Mouse (Mus musculus): ENCODE measurements around the gene Snx29. TPM values are rescaled to one million over a fixed set of nuclear protein-coding genes. Genes with fewer than 3 reads are reported as not detected.

The Snx29 gene
- total and polyA plus RNA-seq, 3 experiments = 6.5 to 19.4 (median 16.8) TPM

- DNase-seq = no peak
These were observed 126.6 kb downstream of the Snx29 start for GRCm38 (mm10) chr16:11449344-11449743.

GRCm38 (mm10) chr16:11450626-11451025 lies 127.9 kb downstream of the Snx29 start:
- no peak for DNase-seq

GRCm38 (mm10) chr16:11454871-11455270 lies 132.2 kb downstream of the Snx29 start:
- no peak for DNase-seq

- DNase-seq = peak; percentile 33
These were observed 132.9 kb downstream of the Snx29 start for GRCm38 (mm10) chr16:11455545-11456140.

GRCm38 (mm10) chr16:11456141-11456645 lies 133.5 kb downstream of the Snx29 start:
- DNase-seq = peak; percentile 37

GRCm38 (mm10) chr16:11457136-11457535 lies 134.4 kb downstream of the Snx29 start:
- no peak for DNase-seq

GRCm38 (mm10) chr16:11457609-11458350 lies 135.1 kb downstream of the Snx29 start:
- no peak for DNase-seq

- no peak for DNase-seq
These were observed 137.5 kb downstream of the Snx29 start for GRCm38 (mm10) chr16:11460210-11460609.

- peak; percentile 24 for DNase-seq
These were observed 138.9 kb downstream of the Snx29 start for GRCm38 (mm10) chr16:11461612-11462011.

GRCm38 (mm10) chr16:11468533-11469179 lies 145.9 kb downstream of the Snx29 start:
- DNase-seq = peak; percentile 69

- no peak for DNase-seq
These were observed 146.8 kb downstream of the Snx29 start for GRCm38 (mm10) chr16:11469491-11469890.

- no peak for DNase-seq
These were observed 148.5 kb downstream of the Snx29 start for GRCm38 (mm10) chr16:11471246-11471645.

- DNase-seq = no peak
These were observed 150.1 kb downstream of the Snx29 start for GRCm38 (mm10) chr16:11472852-11473251.

GRCm38 (mm10) chr16:11473474-11473873 lies 150.8 kb downstream of the Snx29 start:
- no peak for DNase-seq

GRCm38 (mm10) chr16:11473893-11474505 lies 151.3 kb downstream of the Snx29 start:
- DNase-seq = no peak

GRCm38 (mm10) chr16:11475137-11475943 lies 152.6 kb downstream of the Snx29 start:
- DNase-seq = no peak

- no peak for DNase-seq
These were observed 153.6 kb downstream of the Snx29 start for GRCm38 (mm10) chr16:11476314-11476713.

GRCm38 (mm10) chr16:11476968-11477367 lies 154.3 kb downstream of the Snx29 start:
- no peak for DNase-seq

GRCm38 (mm10) chr16:11477591-11477990 lies 154.9 kb downstream of the Snx29 start:
- DNase-seq = no peak

- DNase-seq = no peak
These were observed 156.9 kb downstream of the Snx29 start for GRCm38 (mm10) chr16:11479605-11480004.

GRCm38 (mm10) chr16:11482189-11482588 lies 159.5 kb downstream of the Snx29 start:
- DNase-seq = no peak

GRCm38 (mm10) chr16:11494895-11495294 lies 172.2 kb downstream of the Snx29 start:
- no peak for DNase-seq

Measured in adrenal gland, adult 2 months (tissue).